Mouse (Mus musculus) CD4-positive, CD25-positive, alpha-beta regulatory T cell (primary cell): ENCODE measurements around the gene Strn. TPM values are rescaled to one million over a fixed set of nuclear protein-coding genes. Genes with fewer than 3 reads are reported as not detected.

Experiments used
- polyA plus RNA-seq: library from polyadenylated mRNA; unstranded; fragments of 100-300 nt; shearing (Covaris generic); gene quantifications from one replicate; pipeline ENCODE4 v1.2.1, GENCODE M21; 2017

Strn gene
- polyA plus RNA-seq, result 15.5 TPM

GRCm38 (mm10) chr17:78737096-78737495 lies at the start of gene Strn:
TSS of gene Strn (minus strand) at chr17:78737196.

Other genes starting within 250 kb of the Strn start
- 0.20 TPM for gene Vit, start 229.1 kb downstream of the Strn start, polyA plus RNA-seq
- 25.4 TPM for gene Heatr5b, start 98.2 kb upstream of the Strn start, polyA plus RNA-seq
- gene Gpatch11, start 98.4 kb upstream of the Strn start, polyA plus RNA-seq, result 82.7 TPM
- gene Eif2ak2, start 145.4 kb upstream of the Strn start, polyA plus RNA-seq, result 21.0 TPM
- 0.44 TPM for gene Sult6b1, start 169.8 kb upstream of the Strn start, polyA plus RNA-seq
- 48.2 TPM for gene Cebpzos, start 179.3 kb upstream of the Strn start, polyA plus RNA-seq
- 91.4 TPM for gene Cebpz, start 199.9 kb upstream of the Strn start, polyA plus RNA-seq
- 47.4 TPM for gene Ndufaf7, start 199.9 kb upstream of the Strn start, polyA plus RNA-seq